Mouse (Mus musculus) midbrain, embryonic 16.5 days (tissue): Measurements from ENCODE around the gene Olfr1134. TPM values are rescaled to one million over a fixed set of nuclear protein-coding genes. Genes with fewer than 3 reads are reported as not detected.
"Not testable (repeated sequence)": the region's sequence is repeated elsewhere in the genome, so short reads cannot be mapped to it uniquely, and the experiment has no call there.

Source experiments
- ATAC-seq: fragments of 200-750 bp; cut with Nextera tagmentation; 2 replicates; pipeline ENCODE4 v1.8.0; 2017; ENCODE audit warnings: moderate TSS enrichment
- H3K27ac ChIP-seq: fragments of 300-500 bp; sonication (generic); 2 replicates; pipeline ENCODE4 v1.5.1; 2014; ENCODE audit warnings: mild to moderate bottlenecking, low read length, mixed read lengths
- H3K27me3 ChIP-seq: fragments of 300-500 bp; sonication (generic); 2 replicates; pipeline ENCODE4 v1.6.1; 2014; ENCODE audit warnings: low read depth, low read length, mixed read lengths; ENCODE audit not compliant: control insufficient read depth, insufficient read depth
- H3K36me3 ChIP-seq: fragments of 300-500 bp; sonication (generic); 2 replicates; pipeline ENCODE4 v1.6.1; 2014; ENCODE audit warnings: mild to moderate bottlenecking, low read length, moderate library complexity, mixed read lengths; ENCODE audit not compliant: control insufficient read depth, insufficient read depth
- H3K4me1 ChIP-seq: fragments of 300-500 bp; sonication (generic); 2 replicates; pipeline ENCODE4 v1.6.1; 2014; ENCODE audit warnings: mild to moderate bottlenecking, low read length, mixed read lengths; ENCODE audit not compliant: control insufficient read depth, insufficient read depth
- H3K4me2 ChIP-seq: fragments of 300-500 bp; sonication (generic); 2 replicates; pipeline ENCODE4 v1.6.1; 2014; ENCODE audit warnings: mild to moderate bottlenecking, low read length, mixed read lengths
- H3K4me3 ChIP-seq: fragments of 300-500 bp; sonication (generic); 2 replicates; pipeline ENCODE4 v1.5.1; 2014; ENCODE audit warnings: low read depth, mild to moderate bottlenecking, low read length, moderate library complexity, mixed read lengths
- H3K9ac ChIP-seq: fragments of 300-500 bp; sonication (generic); 2 replicates; pipeline ENCODE4 v1.6.1; 2014; ENCODE audit warnings: low read depth, low read length, mixed read lengths
- H3K9me3 ChIP-seq: fragments of 300-500 bp; sonication (generic); replicated peaks from 2 replicates; pipeline ENCODE4 v1.6.1; 2014; ENCODE audit warnings: mild to moderate bottlenecking, low read length, mixed read lengths; ENCODE audit not compliant: control insufficient read depth, poor library complexity, severe bottlenecking
- WGBS: fragments of 180-500 bp; shearing (Covaris S2); extraction: QIAGEN DNeasy Blood & Tissue Kit; methylation state at CpG from one replicate; pipeline ENCODE4 v1.1.7; 2014; 5-methylcytosine and 5-hydroxymethylcytosine counted together
- polyA plus RNA-seq: library from polyadenylated mRNA; unstranded; fragments of >200 nt; fragmentation: Nextera tagmentation; extraction: Ambion mirVana; gene quantifications from 2 replicates; pipeline ENCODE4 v1.2.1, GENCODE M21; 2015

The Olfr1134 gene
- polyA plus RNA-seq, result not detected in 2 replicates

DNA sequence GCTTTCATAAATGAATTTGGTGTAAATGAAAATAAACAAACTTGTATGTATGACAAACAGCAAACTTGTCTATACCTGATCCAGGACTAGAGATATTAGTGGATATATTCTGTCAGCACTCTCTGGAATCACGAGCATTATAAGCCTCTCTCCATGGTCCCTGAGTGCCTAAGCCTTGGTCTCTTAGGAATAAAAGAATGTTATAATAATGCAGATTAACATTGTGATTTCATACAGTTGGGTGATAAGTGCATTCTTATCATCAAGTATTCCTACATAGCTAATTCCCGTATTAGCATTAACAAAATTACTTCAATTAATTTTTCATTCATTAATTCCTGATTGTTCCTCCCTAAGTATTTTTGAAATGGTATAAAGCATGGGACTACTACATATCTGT, at the start of gene Olfr1134:
Gene Olfr1134 (minus strand): TSS at position 101 of the 400 bp plus-strand sequence.
- H3K4me3 ChIP-seq, result no peak within 1 kb of the TSS
- H3K9ac ChIP-seq, result no peak within 1 kb of the TSS
- no peaks in the 10 kb centered on the region for H3K27me3 ChIP-seq
- no peak within 1 kb of the TSS for H3K27ac ChIP-seq
- WGBS, result 81% methylated on average over 2 of the region's 2 CpGs
- H3K36me3 ChIP-seq, result no peaks in the 10 kb centered on the region
- no peak within 1 kb of the TSS for H3K4me2 ChIP-seq
- no peaks in the 10 kb centered on the region for H3K4me1 ChIP-seq
- no peaks in the 10 kb centered on the region for H3K9me3 ChIP-seq
- no peak for ATAC-seq

DNA sequence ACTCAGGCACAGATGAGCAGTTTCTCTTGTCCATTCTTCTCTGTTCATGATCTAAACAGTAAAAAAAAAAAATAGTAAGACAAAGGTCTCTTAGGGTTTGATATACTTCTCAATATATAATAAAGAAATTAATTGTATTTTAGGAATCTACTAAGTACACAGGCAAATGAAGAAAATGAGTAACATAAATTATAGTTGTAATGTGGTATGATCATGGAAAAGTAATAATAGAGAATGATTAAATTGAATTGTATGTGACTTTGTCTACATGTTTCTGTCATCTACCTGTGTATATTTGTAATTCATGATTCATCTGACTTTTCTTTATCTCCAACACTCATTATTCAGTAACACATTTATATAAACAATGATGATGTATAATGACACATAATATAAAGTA, 35.6 kb upstream of the Olfr1134 start, which contains the start of gene Olfr1136:
Gene Olfr1136 (minus strand): TSS at position 101 of the 400 bp plus-strand sequence.
- H3K9me3 ChIP-seq, result no peaks in the 10 kb centered on the region
- no peaks in the 10 kb centered on the region for H3K4me1 ChIP-seq
- H3K4me3 ChIP-seq, result no peak within 1 kb of the TSS
- no peak within 1 kb of the TSS for H3K4me2 ChIP-seq
- no peak within 1 kb of the TSS for H3K9ac ChIP-seq
- H3K27me3 ChIP-seq, result no peaks in the 10 kb centered on the region
- H3K27ac ChIP-seq, result no peak within 1 kb of the TSS
- no peaks in the 10 kb centered on the region for H3K36me3 ChIP-seq
- ATAC-seq, result no peak

- Histone ChIP-seq H3K4me2 (no peak within 1 kb of the TSS), H3K4me1 (no peaks in the 10 kb centered on the region), H3K9me3 (no peaks in the 10 kb centered on the region), H3K4me3 (no peak within 1 kb of the TSS), H3K27me3 (no peaks in the 10 kb centered on the region), H3K36me3 (no peaks in the 10 kb centered on the region), H3K27ac (no peak within 1 kb of the TSS), H3K9ac (no peak within 1 kb of the TSS)
- ATAC-seq, result no peak
- WGBS, result 10% methylated on average over 1 of the region's 1 CpGs
Measured at GRCm38 (mm10) chr2:87673564-87673963, 15.3 kb upstream of the Olfr1134 start, which contains the start of gene Olfr1135. Olfr1135 (minus strand) TSS chr2:87673664.

DNA sequence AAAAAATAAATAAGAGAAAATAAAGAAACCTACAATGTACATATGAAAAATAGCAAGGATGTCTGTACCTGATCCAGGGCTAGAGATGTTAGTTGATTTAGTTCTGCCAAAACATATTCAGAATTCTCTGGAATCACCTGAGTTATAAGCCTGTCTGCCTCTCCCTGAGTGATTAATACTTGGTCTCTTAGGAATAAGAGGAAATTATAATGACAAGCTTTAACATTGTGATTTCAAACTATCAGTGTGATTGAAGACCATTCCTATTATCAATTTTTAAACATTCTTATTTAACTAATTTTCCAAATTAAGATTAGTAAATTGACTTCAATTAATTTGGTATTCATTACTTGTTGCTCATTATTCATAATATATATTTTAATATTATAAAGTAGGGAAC, 11.0 kb downstream of the Olfr1134 start, which contains the start of gene Olfr1133:
Gene Olfr1133 (minus strand): TSS at position 101 of the 400 bp plus-strand sequence.
- Histone ChIP-seq H3K4me2 (no peak within 1 kb of the TSS), H3K27ac (no peak within 1 kb of the TSS), H3K27me3 (no peaks in the 10 kb centered on the region), H3K4me3 (no peak within 1 kb of the TSS), H3K9me3 (no peaks in the 10 kb centered on the region), H3K9ac (no peak within 1 kb of the TSS), H3K36me3 (no peaks in the 10 kb centered on the region), H3K4me1 (no peaks in the 10 kb centered on the region)
- no peak for ATAC-seq

DNA sequence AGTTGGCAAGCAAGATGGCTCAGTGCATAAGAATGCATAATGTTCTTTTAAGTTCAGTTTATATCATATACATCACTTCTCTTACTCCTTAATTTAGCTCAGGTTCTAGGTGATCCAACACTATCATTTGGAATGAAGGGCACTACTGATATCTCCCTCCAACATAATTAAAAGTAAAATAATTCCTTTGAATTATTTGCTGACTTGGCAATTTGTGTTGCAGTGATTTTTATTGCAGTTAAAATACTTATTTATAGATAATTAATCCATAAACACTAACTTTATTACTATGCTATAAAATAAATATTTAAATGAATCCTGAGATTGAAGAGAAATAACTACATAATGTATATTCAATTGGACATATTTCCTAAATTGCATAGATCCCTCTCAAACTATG, 15.8 kb downstream of the Olfr1134 start:
- Histone ChIP-seq H3K4me1 (no peaks in the 10 kb centered on the region), H3K4me3 (no peak overlapping the region), H3K36me3 (no peaks in the 10 kb centered on the region), H3K27me3 (no peaks in the 10 kb centered on the region), H3K4me2 (no peak overlapping the region), H3K27ac (no peak overlapping the region), H3K9ac (no peak overlapping the region), H3K9me3 (no peaks in the 10 kb centered on the region)
- no peak for ATAC-seq

GRCm38 (mm10) chr2:87637435-87637834, 20.8 kb downstream of the Olfr1134 start, which contains the start of gene Olfr1132:
Olfr1132 (minus strand) TSS chr2:87637535.
- no peaks in the 10 kb centered on the region for H3K36me3 ChIP-seq
- no peak within 1 kb of the TSS for H3K27ac ChIP-seq
- no peak within 1 kb of the TSS for H3K4me2 ChIP-seq
- H3K9ac ChIP-seq, result no peak within 1 kb of the TSS
- H3K9me3 ChIP-seq, result no peaks in the 10 kb centered on the region
- H3K4me1 ChIP-seq, result no peaks in the 10 kb centered on the region
- no peak for ATAC-seq
- no peaks in the 10 kb centered on the region for H3K27me3 ChIP-seq
- no peak within 1 kb of the TSS for H3K4me3 ChIP-seq

GRCm38 (mm10) chr2:87626804-87627203, 31.5 kb downstream of the Olfr1134 start, which contains the start of gene Olfr1131:
Olfr1131 (plus strand) TSS chr2:87627104.
- no peak for ATAC-seq
- H3K4me2 ChIP-seq, result no peak within 1 kb of the TSS
- 70% methylated on average over 3 of the region's 3 CpGs for WGBS
- H3K36me3 ChIP-seq, result no peaks in the 10 kb centered on the region
- H3K4me1 ChIP-seq, result no peaks in the 10 kb centered on the region
- H3K27ac ChIP-seq, result no peak within 1 kb of the TSS
- no peak within 1 kb of the TSS for H3K9ac ChIP-seq
- H3K4me3 ChIP-seq, result no peak within 1 kb of the TSS
- H3K9me3 ChIP-seq, result no peaks in the 10 kb centered on the region
- H3K27me3 ChIP-seq, result no peaks in the 10 kb centered on the region

DNA sequence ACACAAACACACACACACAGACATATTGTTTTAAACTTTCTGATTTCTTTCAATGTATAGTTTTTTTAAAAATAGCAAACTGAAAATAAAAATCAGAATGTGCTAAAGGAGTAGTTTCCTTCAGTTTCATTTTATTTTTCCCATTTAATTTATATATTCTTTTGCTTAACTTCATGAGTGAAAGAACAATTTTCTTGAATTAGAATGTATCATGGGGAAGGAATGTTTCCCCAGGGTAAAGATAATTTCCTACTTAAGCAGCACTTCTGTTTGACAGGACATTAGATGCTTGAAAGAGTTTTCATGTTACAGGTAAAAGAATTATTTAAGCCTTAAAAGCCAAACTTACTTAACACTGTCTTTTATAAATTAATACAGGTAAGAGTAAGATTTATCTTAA, 52.3 kb downstream of the Olfr1134 start, which contains the start of gene Olfr1130:
Gene Olfr1130 (plus strand): TSS at position 301 of the 400 bp plus-strand sequence.
- not testable (repeated sequence) for H3K4me1 ChIP-seq, H3K9ac ChIP-seq, H3K9me3 ChIP-seq, H3K4me2 ChIP-seq, H3K27me3 ChIP-seq, H3K27ac ChIP-seq, H3K4me3 ChIP-seq, ATAC-seq, H3K36me3 ChIP-seq
